Mouse (Mus musculus) bone marrow, adult 2 months (tissue): ENCODE results near the gene Gbp6. TPM values are rescaled to one million over a fixed set of nuclear protein-coding genes. Genes with fewer than 3 reads are reported as not detected.
"Not testable (repeated sequence)": the region's sequence is repeated elsewhere in the genome, so short reads cannot be mapped to it uniquely, and the experiment has no call there.

Experiments used
- H3K27ac ChIP-seq: fragments of 200-500 bp; 2 replicates; pipeline ENCODE4 v1.5.1; 2012; ENCODE audit warnings: low read depth, mild to moderate bottlenecking, control low read depth, inconsistent platforms, low read length; ENCODE audit not compliant: control insufficient read depth, poor library complexity, insufficient read depth
- H3K4me1 ChIP-seq: fragments of 200-500 bp; 2 replicates; pipeline ENCODE4 v1.6.1; 2011; ENCODE audit warnings: low read length; ENCODE audit not compliant: control insufficient read depth, insufficient read depth
- H3K4me3 ChIP-seq: fragments of 200-500 bp; replicated peaks from 2 replicates; pipeline ENCODE3; 2011; ENCODE audit warnings: mild to moderate bottlenecking, low read depth, low read length, control low read depth; ENCODE audit not compliant: control insufficient read depth
- CTCF ChIP-seq: fragments of 200-500 bp; IDR thresholded peaks from 2 replicates; pipeline ENCODE4 v1.5.1; 2011; ENCODE audit warnings: low read length, control low read depth; ENCODE audit not compliant: control insufficient read depth, insufficient read depth
- POLR2A ChIP-seq: fragments of 200-500 bp; IDR thresholded peaks from 2 replicates; pipeline ENCODE4 v1.6.1; 2011; ENCODE audit warnings: low read depth, mild to moderate bottlenecking, control low read depth, low read length, borderline replicate concordance; ENCODE audit not compliant: control insufficient read depth
- WGBS: fragments of 180-500 bp; shearing (Covaris S2); methylation state at CpG from one replicate; pipeline ENCODE4 v1.1.7; 2018; 5-methylcytosine and 5-hydroxymethylcytosine counted together
- polyA plus RNA-seq: library from polyadenylated mRNA; stranded (reverse); fragments of >200 nt; gene quantifications from 2 replicates; pipeline ENCODE4 v1.2.4, GENCODE M21; 2011; ENCODE audit warnings: low replicate concordance; ENCODE audit not compliant: missing spikeins, insufficient read depth, insufficient read length

Gene Gbp6
- polyA plus RNA-seq, 1 experiment, result 4.2 TPM

DNA sequence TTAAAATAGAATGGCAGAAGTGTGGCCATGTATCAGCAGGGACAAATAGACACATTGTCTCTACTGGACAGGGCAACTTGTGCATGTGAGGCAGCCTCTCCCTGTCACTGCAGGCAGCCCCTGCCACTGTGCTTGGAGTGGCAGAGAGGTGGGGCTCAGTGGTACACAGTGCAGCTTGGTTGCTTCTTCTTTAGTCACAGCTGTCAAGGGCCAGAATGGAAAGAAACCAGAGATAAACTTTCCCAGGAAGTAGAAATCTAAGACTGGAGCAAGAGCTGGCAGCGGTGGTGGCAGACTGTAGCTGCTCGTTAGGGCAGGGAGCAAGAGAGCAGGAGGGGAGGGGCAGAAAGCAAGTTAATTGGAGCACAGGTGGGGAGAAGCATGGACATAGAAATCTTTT is 8.0 kb upstream of the Gbp6 start:
- Histone ChIP-seq H3K4me3 (no peak overlapping the region), H3K27ac (no peak overlapping the region), H3K4me1 (no peaks in the 10 kb centered on the region)
- no peak for TF ChIP-seq CTCF
- no peak for TF ChIP-seq POLR2A
- WGBS, result 80% methylated on average over 2 of the region's 2 CpGs

DNA sequence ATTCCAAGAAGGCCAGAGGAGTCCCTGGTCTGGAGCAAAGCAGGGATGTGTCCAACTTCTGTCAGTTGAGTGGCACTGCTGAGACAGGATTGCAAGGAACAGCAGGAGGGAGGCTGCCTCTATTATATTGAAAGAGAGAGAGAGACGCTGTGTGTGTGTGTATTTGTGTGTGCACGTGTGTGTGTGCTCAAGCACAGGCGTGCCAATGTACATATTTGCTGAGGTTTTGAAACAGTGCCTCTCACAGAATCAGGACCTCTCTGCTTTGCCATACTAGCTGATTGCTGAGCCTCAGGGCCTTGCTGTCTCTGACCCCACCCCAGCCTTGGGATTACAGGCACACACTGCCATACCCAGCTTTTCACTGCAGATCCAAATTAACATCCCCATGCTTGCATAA is 2.2 kb upstream of the Gbp6 start:
- TF ChIP-seq CTCF (no peak), POLR2A (no peak)
- no peak overlapping the region for H3K4me3 ChIP-seq
- no peaks in the 10 kb centered on the region for H3K4me1 ChIP-seq
- 90% methylated on average over 3 of the region's 3 CpGs for WGBS
- no peak overlapping the region for H3K27ac ChIP-seq

DNA sequence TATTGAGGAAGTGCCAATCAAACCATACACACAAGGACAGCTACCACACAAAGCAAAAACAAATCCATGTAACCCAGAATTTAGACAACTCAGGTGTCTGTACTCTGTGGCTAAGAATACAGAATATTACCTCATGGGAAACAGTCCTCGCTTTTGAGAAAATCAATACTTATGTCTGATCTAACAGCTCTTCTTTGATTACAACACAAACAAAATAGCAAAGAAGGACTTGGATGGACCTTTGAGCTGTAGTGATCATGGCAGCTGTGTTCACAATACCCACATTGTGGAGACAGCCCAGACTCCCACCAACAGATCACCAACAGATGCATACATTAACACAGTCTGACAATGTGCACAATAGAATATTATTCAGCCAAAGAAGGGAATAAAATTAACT is 1.0 kb downstream of the Gbp6 start:
- 77% methylated on average over 1 of the region's 1 CpGs for WGBS
- Histone ChIP-seq H3K4me1 (no peaks in the 10 kb centered on the region), H3K4me3 (no peak overlapping the region)

DNA sequence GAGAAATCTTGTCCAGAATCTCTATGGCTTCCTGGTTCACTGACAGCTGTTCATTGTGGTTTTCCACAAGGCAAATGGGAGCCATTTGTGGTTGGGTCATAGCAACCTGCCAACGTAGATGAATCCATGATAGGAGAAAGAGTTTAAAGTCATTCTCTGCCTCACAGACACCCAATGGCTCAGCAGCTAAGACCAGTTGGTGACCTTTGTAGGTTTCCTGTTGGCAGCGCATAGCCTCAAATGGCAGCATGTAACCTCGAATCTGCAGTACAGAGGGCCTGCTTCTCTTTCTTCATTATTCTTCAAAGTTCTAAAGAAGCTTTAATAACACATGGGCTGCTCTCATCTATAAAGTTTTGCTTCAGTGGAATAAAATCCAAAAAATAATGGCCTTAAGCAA is 2.6 kb downstream of the Gbp6 start:
- not testable (repeated sequence) for H3K4me3 ChIP-seq, H3K27ac ChIP-seq, H3K4me1 ChIP-seq
- 5% methylated on average over 3 of the region's 3 CpGs for WGBS

More for the DNA sequence above, 1.0 kb downstream of the Gbp6 start:
- no peak overlapping the region for H3K27ac ChIP-seq
- TF ChIP-seq CTCF (no peak), POLR2A (no peak)

DNA sequence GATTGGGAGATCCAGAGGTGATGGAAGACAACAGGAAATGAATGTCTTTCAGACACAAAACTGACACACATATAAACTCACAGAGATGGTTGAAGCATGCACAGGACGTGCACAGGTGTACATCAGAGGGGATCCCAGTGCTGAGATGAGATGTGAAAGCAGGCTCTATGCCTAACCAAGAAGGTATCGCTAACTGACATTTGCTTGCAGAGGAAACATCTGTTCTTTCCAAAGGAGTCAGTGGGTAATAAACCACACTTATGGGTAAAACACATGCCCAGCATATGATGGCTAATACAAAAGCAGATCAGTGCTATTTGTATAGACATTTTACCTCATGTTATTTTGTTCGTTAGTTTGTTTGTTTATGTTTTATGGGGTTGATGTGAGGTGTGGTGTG is 32.8 kb downstream of the Gbp6 start:
- H3K27ac ChIP-seq, H3K4me3 ChIP-seq, H3K4me1 ChIP-seq: not testable (repeated sequence)
- no CpG with 5 or more reads among the region's 3 CpGs for WGBS

DNA sequence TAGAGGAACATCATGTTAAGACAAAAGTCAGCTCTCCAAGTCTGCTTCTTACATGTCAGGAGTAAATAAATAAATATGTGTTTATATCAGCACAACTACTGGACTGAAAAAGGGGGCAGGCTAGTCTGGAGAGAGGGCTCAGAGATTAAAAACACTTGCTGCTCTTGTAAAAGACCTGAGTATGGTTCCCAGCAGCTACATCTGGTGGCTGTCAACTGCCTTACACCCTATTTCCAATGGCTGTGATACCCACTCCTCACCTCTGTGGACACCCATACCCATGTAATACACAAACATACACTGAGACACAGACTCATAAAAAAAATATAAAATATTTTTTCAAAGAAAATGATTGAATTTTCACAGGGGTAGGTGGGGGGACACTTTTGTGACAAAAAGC is 41.0 kb downstream of the Gbp6 start:
- H3K27ac ChIP-seq, result no peak overlapping the region
- TF ChIP-seq CTCF (no peak), POLR2A (no peak)
- no peak overlapping the region for H3K4me3 ChIP-seq
- no peaks in the 10 kb centered on the region for H3K4me1 ChIP-seq

DNA sequence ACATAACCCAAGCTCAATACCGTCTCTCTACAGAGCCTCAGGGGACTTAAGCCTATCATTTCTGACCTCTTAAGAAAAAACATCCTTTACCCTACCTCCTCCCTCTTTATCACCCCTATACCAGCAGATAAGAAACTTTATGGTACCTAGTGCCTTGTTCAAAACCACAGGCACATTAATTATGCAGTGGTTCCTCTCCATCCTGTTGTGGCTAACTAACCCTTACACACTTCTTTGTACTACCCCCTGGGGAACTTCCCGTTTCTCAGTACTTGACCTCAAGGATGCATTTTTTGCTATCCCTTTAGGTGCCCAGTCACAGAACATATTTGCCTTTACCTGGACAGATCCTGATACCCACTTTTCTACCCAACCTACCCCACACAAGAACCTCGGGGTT is 48.8 kb downstream of the Gbp6 start:
- WGBS, result 3% methylated on average over 3 of the region's 3 CpGs
- not testable (repeated sequence) for H3K4me1 ChIP-seq, H3K4me3 ChIP-seq, H3K27ac ChIP-seq

DNA sequence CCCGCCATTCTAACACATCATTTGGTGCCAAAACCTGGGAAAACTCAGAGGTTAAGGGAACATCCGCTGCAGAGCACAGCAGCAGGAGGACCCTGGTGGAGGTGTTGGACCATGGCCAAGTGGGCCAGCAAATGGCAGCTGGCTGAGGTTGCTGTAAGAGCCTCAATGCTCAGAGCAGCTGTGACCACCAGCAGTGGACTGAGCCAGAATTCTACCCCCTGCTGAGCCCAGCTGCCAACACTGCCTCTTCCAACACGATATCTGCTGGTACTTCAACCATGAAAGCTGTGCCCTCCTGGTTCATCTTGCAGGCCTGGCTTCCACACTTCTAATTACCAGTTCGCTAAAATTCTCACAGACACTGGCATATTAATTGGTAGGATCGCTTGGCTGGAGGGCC is 52.5 kb downstream of the Gbp6 start:
- H3K27ac ChIP-seq, H3K4me3 ChIP-seq, H3K4me1 ChIP-seq: not testable (repeated sequence)
- 75% methylated on average over 5 of the region's 5 CpGs for WGBS

DNA sequence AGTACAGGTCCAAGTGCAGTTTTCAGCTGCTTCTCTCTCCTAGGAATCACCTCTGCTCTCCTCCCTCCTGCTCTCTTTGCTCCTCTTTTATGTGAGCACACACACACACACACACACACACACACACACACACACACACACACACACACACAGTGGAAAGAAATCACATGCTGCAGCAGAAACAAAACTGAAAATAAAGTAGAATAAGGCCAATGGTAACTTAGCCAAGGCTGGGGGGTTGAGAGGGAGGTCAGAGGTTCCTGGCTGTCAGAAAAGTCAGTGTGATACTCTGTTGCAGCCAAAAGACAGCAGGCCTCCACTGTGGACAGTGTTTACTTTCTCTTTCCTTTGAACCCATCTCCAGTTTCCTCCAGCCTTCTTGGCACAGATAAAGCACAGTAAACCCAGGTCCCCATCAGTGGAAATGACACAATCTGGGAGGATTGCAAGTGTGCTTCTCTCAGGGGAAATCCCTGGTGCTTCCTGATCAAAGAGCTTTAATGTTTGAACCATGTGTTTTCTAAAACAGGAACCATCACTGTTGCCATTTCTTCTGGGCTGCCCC is 53.9 kb downstream of the Gbp6 start, which contains the start of gene Gbp10:
Gene Gbp10 (minus strand): TSS at position 51 of the 565 bp plus-strand sequence.
- H3K27ac ChIP-seq, H3K4me3 ChIP-seq, H3K4me1 ChIP-seq: not testable (repeated sequence)

DNA sequence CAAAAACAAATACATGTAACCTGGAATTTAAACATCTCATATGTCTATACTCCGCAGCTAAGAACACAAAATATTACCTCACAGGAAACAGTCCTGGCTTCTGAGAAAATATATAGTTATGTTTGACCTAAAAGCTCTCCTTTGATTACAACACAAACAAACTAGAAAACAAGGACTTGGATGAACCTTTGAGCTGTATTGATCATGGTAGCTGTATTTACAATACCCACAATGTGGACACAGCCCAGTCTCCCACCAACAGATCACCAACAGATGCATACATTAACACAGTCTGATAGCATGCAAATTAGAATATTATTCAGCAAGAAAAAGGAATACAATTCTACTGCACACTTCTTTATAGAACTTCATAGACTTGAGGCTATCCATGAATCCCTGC is 55.1 kb downstream of the Gbp6 start:
- H3K27ac ChIP-seq, H3K4me3 ChIP-seq, H3K4me1 ChIP-seq: not testable (repeated sequence)
- 79% methylated on average over 1 of the region's 1 CpGs for WGBS

DNA sequence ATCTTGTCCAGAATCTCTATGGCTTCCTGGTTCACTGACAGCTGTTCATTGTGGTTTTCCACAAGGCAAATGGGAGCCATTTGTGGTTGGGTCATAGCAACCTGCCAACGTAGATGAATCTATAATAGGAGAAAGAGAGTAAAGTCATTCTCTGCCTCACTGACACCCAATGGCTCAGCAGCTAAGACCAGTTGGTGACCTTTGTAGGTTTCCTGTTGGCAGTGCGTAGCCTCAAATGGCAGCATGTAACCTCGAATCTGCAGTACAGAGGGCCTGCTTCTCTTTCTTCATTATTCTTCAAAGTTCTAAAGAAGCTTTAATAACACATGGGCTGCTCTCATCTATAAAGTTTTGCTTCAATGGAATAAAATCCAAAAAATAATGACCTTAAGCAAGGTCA is 57.5 kb downstream of the Gbp6 start:
- not testable (repeated sequence) for H3K4me1 ChIP-seq, H3K4me3 ChIP-seq, H3K27ac ChIP-seq
- WGBS, result 6% methylated on average over 3 of the region's 3 CpGs

Other genes with a start within 250 kb of the Gbp6 start
- gene Gbp9, start 154.2 kb downstream of the Gbp6 start, polyA plus RNA-seq, result 10.5 and 14.5 TPM in 2 replicates
- gene Gbp8, start 154.2 kb downstream of the Gbp6 start, polyA plus RNA-seq, result 5.5 and 11.3 TPM in 2 replicates
- gene Gbp4, start 154.1 kb downstream of the Gbp6 start, polyA plus RNA-seq, result 3.6 and 4.6 TPM in 2 replicates
- gene Gbp10, start 54.2 kb downstream of the Gbp6 start, polyA plus RNA-seq, result not detected in 2 replicates
- 0.81 TPM in 1 of 2 replicates, not detected in the other for gene Gm43302, start within 50 bp of the Gbp6 start, polyA plus RNA-seq
- gene Lrrc8b, start 122.1 kb upstream of the Gbp6 start, polyA plus RNA-seq, result 2.0 and 2.4 TPM in 2 replicates
- 9.2 and 9.7 TPM in 2 replicates for gene Lrrc8c, start 225.7 kb upstream of the Gbp6 start, polyA plus RNA-seq